Mouse (Mus musculus): ENCODE measurements around the gene Klk13. TPM values are rescaled to one million over a fixed set of nuclear protein-coding genes. Genes with fewer than 3 reads are reported as not detected.

Gene Klk13
- polyA plus RNA-seq (2014; fragmentation: Illumina TruSeq; extraction: RNeasy Lipid Tissue Mini Kit (QIAGEN cat#74804); ENCODE audit: low read depth, low replicate concordance), result not detected

GRCm38 (mm10) chr7:43712267-43712666 lies at the start of gene Klk13:
Klk13 (plus strand) TSS chr7:43712567.

GRCm38 (mm10) chr7:43671809-43672580 lies 40.4 kb upstream of the Klk13 start, which contains the start of gene Ctu1:
Ctu1 (plus strand) TSS chr7:43672016.

GRCm38 (mm10) chr7:43690118-43690517 lies 22.2 kb upstream of the Klk13 start, which contains the start of gene Klk14:
Klk14 (plus strand) TSS chr7:43690418.

GRCm38 (mm10) chr7:43768597-43768996 lies 56.2 kb downstream of the Klk13 start, which contains the start of gene Klk12:
Klk12 (plus strand) TSS chr7:43768897.

GRCm38 (mm10) chr7:43774364-43774763 lies 62.0 kb downstream of the Klk13 start, which contains the start of gene Klk11:
Klk11 (plus strand) TSS chr7:43774604.

Other genes with a start within 250 kb of the Klk13 start
- 0.32 TPM for gene Vsig10l, start 249.4 kb upstream of the Klk13 start, polyA plus RNA-seq (2014; fragmentation: Illumina TruSeq; extraction: RNeasy Lipid Tissue Mini Kit (QIAGEN cat#74804); ENCODE audit: low read depth, low replicate concordance)
- not detected for gene Iglon5, start 222.5 kb upstream of the Klk13 start, polyA plus RNA-seq (2014; fragmentation: Illumina TruSeq; extraction: RNeasy Lipid Tissue Mini Kit (QIAGEN cat#74804); ENCODE audit: low read depth, low replicate concordance)
- gene 4931406B18Rik, start 206.6 kb upstream of the Klk13 start, polyA plus RNA-seq (2014; fragmentation: Illumina TruSeq; extraction: RNeasy Lipid Tissue Mini Kit (QIAGEN cat#74804); ENCODE audit: low read depth, low replicate concordance), result not detected
- gene Cd33, start 168.1 kb upstream of the Klk13 start, polyA plus RNA-seq (2014; fragmentation: Illumina TruSeq; extraction: RNeasy Lipid Tissue Mini Kit (QIAGEN cat#74804); ENCODE audit: low read depth, low replicate concordance), result 14.8 TPM
- 1.5 TPM for gene Zfp658, start 150.3 kb upstream of the Klk13 start, polyA plus RNA-seq (2014; fragmentation: Illumina TruSeq; extraction: RNeasy Lipid Tissue Mini Kit (QIAGEN cat#74804); ENCODE audit: low read depth, low replicate concordance)
- gene Zfp719, start 133.0 kb upstream of the Klk13 start, polyA plus RNA-seq (2014; fragmentation: Illumina TruSeq; extraction: RNeasy Lipid Tissue Mini Kit (QIAGEN cat#74804); ENCODE audit: low read depth, low replicate concordance), result 17.7 TPM
- gene Zfp819, start 105.4 kb upstream of the Klk13 start, polyA plus RNA-seq (2014; fragmentation: Illumina TruSeq; extraction: RNeasy Lipid Tissue Mini Kit (QIAGEN cat#74804); ENCODE audit: low read depth, low replicate concordance), result not detected
- gene Ceacam18, start 77.9 kb upstream of the Klk13 start, polyA plus RNA-seq (2014; fragmentation: Illumina TruSeq; extraction: RNeasy Lipid Tissue Mini Kit (QIAGEN cat#74804); ENCODE audit: low read depth, low replicate concordance), result 2.9 TPM
- gene Siglece, start 52.4 kb upstream of the Klk13 start, polyA plus RNA-seq (2014; fragmentation: Illumina TruSeq; extraction: RNeasy Lipid Tissue Mini Kit (QIAGEN cat#74804); ENCODE audit: low read depth, low replicate concordance), result 0.54 TPM
- 2.9 TPM for gene Ctu1, start 40.6 kb upstream of the Klk13 start, polyA plus RNA-seq (2014; fragmentation: Illumina TruSeq; extraction: RNeasy Lipid Tissue Mini Kit (QIAGEN cat#74804); ENCODE audit: low read depth, low replicate concordance)
- gene Klk14, start 22.1 kb upstream of the Klk13 start, polyA plus RNA-seq (2014; fragmentation: Illumina TruSeq; extraction: RNeasy Lipid Tissue Mini Kit (QIAGEN cat#74804); ENCODE audit: low read depth, low replicate concordance), result not detected
- gene Klk12, start 56.3 kb downstream of the Klk13 start, polyA plus RNA-seq (2014; fragmentation: Illumina TruSeq; extraction: RNeasy Lipid Tissue Mini Kit (QIAGEN cat#74804); ENCODE audit: low read depth, low replicate concordance), result not detected
- not detected for gene Klk11, start 62.0 kb downstream of the Klk13 start, polyA plus RNA-seq (2014; fragmentation: Illumina TruSeq; extraction: RNeasy Lipid Tissue Mini Kit (QIAGEN cat#74804); ENCODE audit: low read depth, low replicate concordance)
- gene Klk10, start 68.5 kb downstream of the Klk13 start, polyA plus RNA-seq (2014; fragmentation: Illumina TruSeq; extraction: RNeasy Lipid Tissue Mini Kit (QIAGEN cat#74804); ENCODE audit: low read depth, low replicate concordance), result not detected
- not detected for gene Klk9, start 79.3 kb downstream of the Klk13 start, polyA plus RNA-seq (2014; fragmentation: Illumina TruSeq; extraction: RNeasy Lipid Tissue Mini Kit (QIAGEN cat#74804); ENCODE audit: low read depth, low replicate concordance)
- not detected for gene Klk8, start 85.0 kb downstream of the Klk13 start, polyA plus RNA-seq (2014; fragmentation: Illumina TruSeq; extraction: RNeasy Lipid Tissue Mini Kit (QIAGEN cat#74804); ENCODE audit: low read depth, low replicate concordance)
- not detected for gene Klk7, start 98.7 kb downstream of the Klk13 start, polyA plus RNA-seq (2014; fragmentation: Illumina TruSeq; extraction: RNeasy Lipid Tissue Mini Kit (QIAGEN cat#74804); ENCODE audit: low read depth, low replicate concordance)
- gene Klk6, start 111.9 kb downstream of the Klk13 start, polyA plus RNA-seq (2014; fragmentation: Illumina TruSeq; extraction: RNeasy Lipid Tissue Mini Kit (QIAGEN cat#74804); ENCODE audit: low read depth, low replicate concordance), result not detected
- gene Klk5, start 129.4 kb downstream of the Klk13 start, polyA plus RNA-seq (2014; fragmentation: Illumina TruSeq; extraction: RNeasy Lipid Tissue Mini Kit (QIAGEN cat#74804); ENCODE audit: low read depth, low replicate concordance), result not detected
- not detected for gene Klk4, start 168.6 kb downstream of the Klk13 start, polyA plus RNA-seq (2014; fragmentation: Illumina TruSeq; extraction: RNeasy Lipid Tissue Mini Kit (QIAGEN cat#74804); ENCODE audit: low read depth, low replicate concordance)
- not detected for gene Klk15, start 221.2 kb downstream of the Klk13 start, polyA plus RNA-seq (2014; fragmentation: Illumina TruSeq; extraction: RNeasy Lipid Tissue Mini Kit (QIAGEN cat#74804); ENCODE audit: low read depth, low replicate concordance)
- not detected for gene Klk1b8, start 238.1 kb downstream of the Klk13 start, polyA plus RNA-seq (2014; fragmentation: Illumina TruSeq; extraction: RNeasy Lipid Tissue Mini Kit (QIAGEN cat#74804); ENCODE audit: low read depth, low replicate concordance)

Data from sigmoid colon, adult 10 weeks (tissue).